Mouse (Mus musculus) cortical plate, adult 2 months (tissue): ENCODE data around the gene Ctnnbl1.

Experiments used
- CTCF ChIP-seq: fragments of 200-500 bp; IDR thresholded peaks from 2 replicates; pipeline ENCODE4 v1.5.1; 2011; ENCODE audit warnings: mild to moderate bottlenecking, control low read depth, low read length; ENCODE audit not compliant: insufficient read depth; ENCODE audit errors: extremely low read depth
- POLR2A ChIP-seq: fragments of 200-500 bp; IDR thresholded peaks from 2 replicates; pipeline ENCODE4 v1.6.1; 2011; ENCODE audit warnings: mild to moderate bottlenecking, low read length, control low read depth; ENCODE audit not compliant: insufficient read depth; ENCODE audit errors: extremely low read depth

DNA sequence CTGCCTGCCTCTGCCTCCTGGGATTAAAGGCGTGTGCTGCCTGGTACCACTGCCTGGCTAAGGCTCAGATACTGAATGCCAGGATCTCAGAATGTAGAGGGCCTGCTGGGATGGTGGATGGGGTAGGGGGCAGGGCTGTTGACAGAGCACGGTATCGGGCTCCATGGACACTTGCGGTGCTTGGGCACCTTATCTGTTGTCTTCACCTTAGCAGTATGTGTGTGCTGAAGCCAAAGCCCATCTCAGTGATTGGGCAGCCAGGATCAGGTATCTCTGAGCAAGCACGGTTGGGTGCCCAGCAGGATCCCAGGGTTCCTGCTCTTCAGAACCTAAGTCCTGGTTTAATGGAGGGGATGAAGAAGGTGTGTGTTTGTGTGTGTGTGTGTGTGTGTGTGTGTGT lies 21.2 kb downstream of the Ctnnbl1 start:
- TF ChIP-seq CTCF, result no peak
- TF ChIP-seq POLR2A, result no peak
